Mouse (Mus musculus) CD4-positive, CD25-positive, alpha-beta regulatory T cell, adult 4 months (primary cell): Measurements from ENCODE around the gene Akr1b10. TPM values are rescaled to one million over a fixed set of nuclear protein-coding genes. Genes with fewer than 3 reads are reported as not detected.
"Not testable (repeated sequence)": the region's sequence is repeated elsewhere in the genome, so short reads cannot be mapped to it uniquely, and the experiment has no call there.

Source experiments
- ATAC-seq: one replicate; pipeline ENCODE4 v1.8.0; 2017
- polyA plus RNA-seq, 2 experiments: library from polyadenylated mRNA; unstranded; fragments of 100-300 nt; shearing (Covaris generic); gene quantifications; one replicate each; pipeline ENCODE4 v1.2.1; 2017

The Akr1b10 gene
- 10 to 100 TPM; 56.4 to 60.5 TPM for polyA plus RNA-seq

DNA sequence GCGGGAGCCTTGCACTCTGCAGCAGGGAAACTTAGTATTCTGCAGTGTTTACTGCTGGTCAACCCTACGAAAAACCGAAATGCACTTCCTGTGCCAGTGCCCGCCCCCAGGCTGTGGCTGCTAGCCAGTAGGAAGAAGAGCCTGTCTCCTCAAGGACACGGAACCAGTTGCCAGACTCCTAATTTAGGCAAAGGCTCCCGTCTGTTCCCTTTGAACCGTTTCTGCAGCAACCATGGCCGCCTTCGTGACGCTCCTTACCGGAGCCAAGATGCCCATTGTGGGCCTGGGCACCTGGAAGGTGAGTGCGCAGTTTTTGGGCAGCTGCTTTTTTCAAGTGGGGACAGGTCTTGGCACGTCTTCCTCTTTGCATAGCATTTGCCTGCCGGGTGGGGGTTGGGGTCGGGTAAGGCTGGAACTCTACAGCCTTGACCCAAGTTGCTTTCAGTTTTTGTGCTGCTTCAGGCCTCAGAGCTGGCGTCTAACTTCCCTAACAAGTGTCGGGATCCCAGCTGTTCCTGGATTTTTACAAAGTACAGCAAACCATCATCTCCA, at the start of gene Akr1b10:
TSS of gene Akr1b10 (plus strand) at position 109 of the 552 bp plus-strand sequence.
- peak; percentile 91 for ATAC-seq

GRCm38 (mm10) chr6:34334673-34335072, 49.3 kb upstream of the Akr1b10 start:
- ATAC-seq = no peak

- no peak for ATAC-seq
These were observed 46.2 kb upstream of the Akr1b10 start for GRCm38 (mm10) chr6:34337799-34338198.

- no peak for ATAC-seq
These were observed 42.0 kb upstream of the Akr1b10 start for GRCm38 (mm10) chr6:34341991-34342390.

GRCm38 (mm10) chr6:34342476-34342875, 41.5 kb upstream of the Akr1b10 start:
- ATAC-seq = no peak

DNA sequence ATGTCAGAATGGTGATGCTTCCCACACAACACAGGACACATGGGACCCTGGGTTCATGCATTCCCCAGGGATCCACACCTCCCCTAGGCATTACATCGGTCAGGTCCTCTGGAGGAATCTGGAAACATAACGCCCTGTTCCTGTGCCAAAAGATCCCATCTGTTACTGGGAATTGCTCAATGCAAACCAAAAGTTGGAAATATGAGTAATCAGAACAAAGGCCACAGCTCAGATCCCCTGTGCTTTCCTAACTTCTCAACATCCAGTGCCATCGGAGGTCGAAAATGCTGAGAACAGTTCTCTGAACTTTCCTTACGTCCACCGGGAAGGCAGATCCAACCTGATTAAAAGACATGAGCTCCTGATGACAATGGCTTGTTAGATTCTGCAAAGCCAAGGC, 40.6 kb upstream of the Akr1b10 start:
- ATAC-seq = no peak

DNA sequence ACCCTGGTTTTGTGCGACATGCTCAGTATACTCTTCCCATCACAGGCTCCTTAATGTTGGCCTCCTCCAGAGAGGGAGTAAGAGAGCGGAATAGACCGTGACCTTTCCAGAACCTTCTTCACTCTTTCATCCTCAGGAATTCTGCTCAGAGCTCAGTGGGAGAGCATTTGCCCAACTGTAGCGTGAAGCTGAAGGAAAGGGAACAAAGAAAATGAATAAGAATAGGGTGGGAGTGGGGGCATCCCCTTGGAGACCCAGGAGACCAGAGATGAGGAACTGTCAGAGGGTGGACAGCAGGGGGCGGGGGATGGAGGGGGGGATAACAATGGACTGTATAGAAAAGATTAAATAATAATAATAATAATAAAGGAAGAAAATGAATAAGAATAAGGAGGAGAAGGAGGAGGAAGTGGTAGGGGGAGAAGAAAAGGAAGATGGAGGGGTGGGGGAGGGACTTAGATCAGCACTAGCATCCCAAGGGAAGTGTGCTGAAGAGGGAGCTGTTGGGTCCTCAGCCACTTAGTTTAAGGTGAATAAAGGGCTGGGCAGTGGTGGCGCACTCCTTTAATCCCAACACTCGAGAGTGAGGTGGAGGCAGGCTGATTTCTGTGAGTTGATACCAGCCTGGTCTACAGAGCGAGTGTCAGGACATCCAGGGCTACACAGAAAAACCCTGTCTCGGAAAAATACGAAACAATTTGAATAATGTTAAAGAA, 39.7 kb upstream of the Akr1b10 start:
- no peak for ATAC-seq

DNA sequence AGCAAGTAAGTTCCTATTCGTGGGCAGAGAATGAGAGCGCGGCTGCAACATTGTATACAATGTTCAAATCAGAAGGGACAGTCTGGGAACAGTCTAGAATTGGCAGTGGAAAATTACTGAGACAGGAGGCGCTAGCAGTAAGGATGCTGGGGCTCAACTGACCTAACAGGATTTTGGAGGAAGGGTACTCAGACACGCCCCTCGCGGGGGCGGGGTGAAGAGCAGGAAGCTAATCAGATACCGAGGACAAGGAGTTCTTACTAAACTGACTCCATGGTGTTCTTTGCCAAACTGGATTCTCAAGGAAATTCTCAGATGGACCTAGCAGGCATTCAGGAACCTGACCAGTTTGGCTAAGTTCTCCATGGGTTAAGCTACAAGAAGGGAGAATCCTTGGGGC, 39.1 kb upstream of the Akr1b10 start:
- no peak for ATAC-seq

DNA sequence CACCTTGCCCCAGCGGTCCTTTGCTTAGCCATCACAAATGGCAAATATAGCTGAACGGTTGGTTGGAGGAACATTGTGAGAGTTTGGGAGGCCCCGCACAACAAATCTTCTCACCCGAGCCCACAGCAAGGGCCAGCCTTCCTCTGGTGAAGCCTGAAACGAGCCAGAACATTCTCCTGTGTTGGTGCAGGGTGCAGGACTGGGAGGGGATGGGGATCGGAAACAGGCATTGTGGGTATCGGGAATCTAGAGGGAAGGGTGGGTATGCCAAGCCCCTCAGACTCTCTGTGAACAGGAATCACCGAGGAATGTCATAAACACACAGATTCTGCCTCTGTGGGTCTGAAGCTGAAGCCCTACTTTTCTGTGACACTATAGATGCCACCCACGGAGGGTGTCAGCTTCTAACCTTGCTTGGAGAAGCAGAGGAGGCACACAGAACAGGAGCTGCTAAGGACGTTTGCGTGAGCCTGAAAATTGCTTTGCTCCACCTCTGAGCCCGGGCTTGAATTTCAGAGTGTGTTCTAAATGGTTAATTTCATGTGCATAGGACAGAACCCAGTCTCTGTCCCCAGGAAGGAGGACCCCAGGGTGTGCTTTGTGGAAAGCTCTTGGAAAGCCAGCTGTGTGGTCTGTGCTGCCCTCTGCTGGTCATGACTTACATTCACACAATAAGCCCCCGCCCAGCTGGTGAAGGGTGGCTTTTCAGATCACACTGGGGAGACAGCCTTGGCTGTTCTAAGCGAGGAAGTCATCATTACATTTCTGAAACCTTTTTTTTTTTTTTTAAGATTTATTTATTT, 37.7 kb upstream of the Akr1b10 start:
- ATAC-seq = peak; percentile 85

DNA sequence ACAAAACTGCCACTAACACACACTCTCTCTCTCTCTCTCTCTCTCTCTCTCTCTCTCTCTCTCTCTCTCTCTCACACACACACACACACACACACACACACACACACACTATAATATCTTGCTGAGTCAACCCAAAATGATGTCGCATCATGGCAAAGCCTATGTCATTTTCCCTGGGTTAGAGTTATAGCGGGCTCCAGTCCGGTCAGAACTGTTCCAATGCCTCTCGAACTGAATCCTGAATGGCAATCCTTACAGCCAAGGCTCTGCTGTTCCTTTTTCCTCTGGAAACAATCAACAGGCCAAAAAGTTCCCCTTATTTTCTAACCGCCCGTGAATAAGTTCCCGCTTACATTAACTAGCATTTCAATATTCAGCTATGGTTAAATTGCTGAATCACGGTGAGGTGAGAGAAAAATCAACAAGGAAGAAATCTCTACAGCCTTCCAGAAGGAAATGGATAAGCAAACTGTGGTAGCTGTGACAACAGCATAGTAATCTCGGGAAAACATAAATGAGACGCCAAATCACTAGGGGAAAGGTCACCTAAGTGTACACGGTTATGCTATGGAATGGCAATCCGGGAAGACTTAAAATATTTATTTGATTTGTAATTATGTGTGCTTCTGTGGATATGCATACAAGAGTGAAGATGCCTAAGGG, 33.9 kb upstream of the Akr1b10 start:
- no peak for ATAC-seq

GRCm38 (mm10) chr6:34351481-34351880, 32.5 kb upstream of the Akr1b10 start:
- ATAC-seq = not testable (repeated sequence)

DNA sequence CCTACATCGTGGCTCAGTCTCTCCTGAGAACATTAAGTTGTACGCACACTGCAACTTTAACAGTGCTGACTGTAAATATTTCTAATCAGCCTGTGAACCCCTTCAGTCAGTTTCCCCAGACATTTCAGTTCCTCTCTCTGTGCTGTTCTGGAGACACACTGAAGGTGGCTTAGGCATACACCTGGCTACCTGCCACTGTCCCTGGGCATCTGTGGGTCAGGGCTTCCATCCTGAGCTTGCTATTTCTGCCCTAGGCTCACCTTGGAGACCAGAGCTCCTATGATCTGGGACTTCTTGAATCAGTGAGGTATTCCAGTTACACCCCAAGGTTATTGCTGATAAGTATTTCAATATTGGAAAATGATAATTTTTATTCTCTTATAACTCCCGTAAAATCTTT, 31.6 kb upstream of the Akr1b10 start:
- ATAC-seq = no peak

GRCm38 (mm10) chr6:34353658-34354353, 30.2 kb upstream of the Akr1b10 start, which contains the start of gene Akr1b8:
Akr1b8 (plus strand) TSS chr6:34354119.
- no peak for ATAC-seq

GRCm38 (mm10) chr6:34354354-34355348, 29.4 kb upstream of the Akr1b10 start:
- ATAC-seq = no peak

- no peak for ATAC-seq
These were observed 28.7 kb upstream of the Akr1b10 start for GRCm38 (mm10) chr6:34355349-34355747.

DNA sequence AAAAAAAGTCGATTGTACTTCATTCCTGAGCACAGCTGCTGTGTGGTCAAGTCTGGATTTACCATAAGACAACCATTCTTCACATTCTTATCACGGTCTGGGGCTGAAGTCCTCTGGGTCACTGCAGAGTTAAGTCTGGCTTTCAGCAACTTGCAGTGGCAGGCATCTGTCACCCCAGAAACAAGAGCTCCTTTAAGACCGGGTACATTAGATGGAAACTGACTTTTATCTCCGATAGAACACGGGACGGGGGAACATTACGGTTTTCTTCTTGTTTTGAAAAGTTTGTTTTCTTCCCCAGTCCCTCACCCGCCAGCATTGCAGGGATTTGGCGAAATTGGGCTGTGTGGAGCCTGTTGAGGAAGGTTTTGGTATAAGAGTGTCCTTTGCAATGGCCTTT, 28.2 kb upstream of the Akr1b10 start:
- no peak for ATAC-seq

- peak; percentile 84 for ATAC-seq
These were observed 19.5 kb upstream of the Akr1b10 start for GRCm38 (mm10) chr6:34364217-34365136.

- ATAC-seq = no peak
These were observed 16.0 kb upstream of the Akr1b10 start for GRCm38 (mm10) chr6:34367998-34368397.

- no peak for ATAC-seq
These were observed 13.9 kb upstream of the Akr1b10 start for GRCm38 (mm10) chr6:34370081-34370480.
